Mouse (Mus musculus): ENCODE data around the gene Coro6. TPM values are rescaled to one million over a fixed set of nuclear protein-coding genes. Genes with fewer than 3 reads are reported as not detected.

The Coro6 gene
- polyA plus RNA-seq, 1 experiment from 2014 or later, result 1.5 TPM

DNA sequence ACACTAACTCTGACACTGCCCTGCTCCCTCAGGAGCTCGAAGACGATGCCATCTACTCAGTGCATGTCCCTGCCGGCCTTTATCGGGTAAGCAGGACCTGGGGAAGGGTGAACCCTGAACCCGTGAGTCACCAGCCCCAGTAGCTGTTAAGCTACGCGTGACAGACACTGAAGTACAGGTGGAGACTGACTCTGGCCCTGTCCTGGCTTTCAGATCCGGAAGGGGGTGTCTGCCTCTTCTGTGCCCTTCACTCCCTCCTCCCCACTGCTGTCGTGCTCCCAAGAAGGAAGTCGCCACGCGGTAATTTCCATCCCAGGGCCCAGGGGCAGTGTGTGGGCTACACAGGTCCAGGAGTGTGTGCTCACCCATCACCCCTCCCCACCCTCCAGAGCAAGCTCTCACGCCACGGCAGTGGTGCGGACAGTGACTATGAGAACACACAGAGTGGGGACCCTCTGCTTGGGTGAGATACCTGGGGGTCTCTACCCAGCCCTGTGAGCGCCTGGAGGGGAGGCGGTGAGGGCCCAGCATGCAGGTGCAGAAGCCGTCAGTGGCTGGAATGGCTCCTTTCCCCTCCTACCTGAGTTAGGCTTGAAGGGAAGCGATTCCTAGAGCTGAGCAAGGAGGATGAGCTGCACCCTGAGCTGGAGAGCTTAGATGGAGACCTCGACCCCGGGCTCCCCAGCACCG lies 43.2 kb downstream of the Coro6 start:
- Histone ChIP-seq H3K9ac (replicated peaks) (no peak overlapping the region), H3K4me2 (no peak overlapping the region), H3K27ac (replicated peaks) (no peak overlapping the region), H3K27me3 (replicated peaks) (no peaks in the 10 kb centered on the region), H3K36me3 (peaks cover 63% of the 10 kb centered on the region), H3K4me3 (replicated peaks) (no peak overlapping the region), H3K9me3 (replicated peaks) (no peaks in the 10 kb centered on the region), H3K4me1 (peaks cover 18% of the 10 kb centered on the region)
- ATAC-seq (ENCODE audit: low FRiP score), result no peak
- WGBS, result 92% methylated on average over 22 of the region's 22 CpGs

DNA sequence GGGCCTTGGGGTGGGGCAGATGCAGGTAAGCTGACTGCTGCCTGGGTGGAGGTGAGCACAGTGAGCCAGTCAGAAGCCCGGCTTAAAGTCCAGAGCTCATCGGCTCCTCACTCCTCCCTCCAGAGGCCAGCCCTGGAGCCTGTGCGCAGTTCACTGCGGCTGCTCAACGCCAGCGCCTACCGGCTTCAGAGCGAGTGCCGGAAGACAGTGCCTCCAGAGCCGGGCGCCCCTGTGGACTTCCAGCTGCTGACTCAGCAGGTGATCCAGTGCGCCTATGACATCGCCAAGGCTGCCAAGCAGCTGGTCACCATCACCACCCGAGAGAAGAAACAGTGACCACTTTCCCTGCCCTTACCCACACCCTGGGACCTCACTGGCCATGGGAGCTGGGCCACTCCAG lies 44.1 kb downstream of the Coro6 start:
- ATAC-seq (ENCODE audit: low FRiP score), result no peak

DNA sequence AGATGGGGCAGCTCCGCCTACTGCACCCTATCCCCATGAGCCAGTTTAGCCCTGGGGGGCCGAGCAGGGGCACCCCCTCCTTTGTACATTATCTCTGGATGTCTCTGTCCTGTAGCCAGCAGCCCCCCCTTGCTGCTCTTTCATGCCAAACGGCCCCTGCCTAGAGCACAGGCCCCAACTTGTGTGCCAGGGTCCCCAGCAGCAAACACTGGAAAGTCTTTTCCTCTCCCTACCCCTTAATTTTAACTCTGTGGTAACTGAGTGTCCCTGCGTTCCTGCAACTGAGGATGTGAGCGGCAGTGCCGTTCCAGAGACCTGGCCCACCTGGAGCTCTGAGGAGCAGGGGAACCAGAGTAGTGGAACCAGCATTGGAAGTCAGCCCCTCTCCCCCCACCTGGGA lies 44.7 kb downstream of the Coro6 start:
- peaks cover 9% of the 10 kb centered on the region for H3K4me1 ChIP-seq
- no peaks in the 10 kb centered on the region for H3K9me3 ChIP-seq (replicated peaks)
- no peaks in the 10 kb centered on the region for H3K27me3 ChIP-seq (replicated peaks)
- no peak overlapping the region for H3K4me3 ChIP-seq (replicated peaks)
- peaks cover 54% of the 10 kb centered on the region for H3K36me3 ChIP-seq
- no peak overlapping the region for H3K9ac ChIP-seq (replicated peaks)
- WGBS, result 85% methylated on average over 6 of the region's 6 CpGs
- no peak overlapping the region for H3K27ac ChIP-seq (replicated peaks)
- ATAC-seq (ENCODE audit: low FRiP score), result no peak
- H3K4me2 ChIP-seq, result no peak overlapping the region

More for the DNA sequence above, 44.1 kb downstream of the Coro6 start:
- Histone ChIP-seq H3K9ac (replicated peaks) (no peak overlapping the region), H3K27me3 (replicated peaks) (no peaks in the 10 kb centered on the region), H3K4me2 (no peak overlapping the region), H3K4me1 (peaks cover 10% of the 10 kb centered on the region), H3K36me3 (peaks cover 56% of the 10 kb centered on the region), H3K4me3 (replicated peaks) (no peak overlapping the region), H3K27ac (replicated peaks) (no peak overlapping the region), H3K9me3 (replicated peaks) (no peaks in the 10 kb centered on the region)
- WGBS, result 90% methylated on average over 14 of the region's 14 CpGs

DNA sequence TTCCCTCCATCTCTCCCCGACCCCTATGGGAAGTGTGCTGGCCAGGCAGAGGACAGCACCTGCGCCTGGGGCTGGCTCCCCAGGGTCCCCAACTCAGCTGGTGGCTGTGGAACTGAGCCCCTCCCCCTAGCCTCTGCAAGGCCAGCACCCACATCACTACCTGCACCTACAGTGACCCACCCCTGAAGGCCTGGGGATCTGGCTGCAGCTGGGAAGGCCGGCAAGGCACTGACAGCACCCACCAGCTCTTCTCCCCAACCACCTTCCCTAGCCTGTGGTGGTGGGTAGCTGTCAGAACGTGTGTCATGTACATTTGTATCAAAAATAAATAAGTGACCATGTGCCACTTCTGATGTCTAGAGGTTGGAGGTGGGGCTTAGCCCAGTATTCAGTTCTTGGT lies 45.2 kb downstream of the Coro6 start:
- Histone ChIP-seq H3K4me3 (replicated peaks) (no peak overlapping the region), H3K9ac (replicated peaks) (no peak overlapping the region), H3K36me3 (peaks cover 49% of the 10 kb centered on the region), H3K9me3 (replicated peaks) (no peaks in the 10 kb centered on the region), H3K4me1 (peaks cover 12% of the 10 kb centered on the region), H3K27ac (replicated peaks) (no peak overlapping the region), H3K27me3 (replicated peaks) (no peaks in the 10 kb centered on the region), H3K4me2 (no peak overlapping the region)
- ATAC-seq (ENCODE audit: low FRiP score), result no peak
- WGBS, result 74% methylated on average over 4 of the region's 4 CpGs

DNA sequence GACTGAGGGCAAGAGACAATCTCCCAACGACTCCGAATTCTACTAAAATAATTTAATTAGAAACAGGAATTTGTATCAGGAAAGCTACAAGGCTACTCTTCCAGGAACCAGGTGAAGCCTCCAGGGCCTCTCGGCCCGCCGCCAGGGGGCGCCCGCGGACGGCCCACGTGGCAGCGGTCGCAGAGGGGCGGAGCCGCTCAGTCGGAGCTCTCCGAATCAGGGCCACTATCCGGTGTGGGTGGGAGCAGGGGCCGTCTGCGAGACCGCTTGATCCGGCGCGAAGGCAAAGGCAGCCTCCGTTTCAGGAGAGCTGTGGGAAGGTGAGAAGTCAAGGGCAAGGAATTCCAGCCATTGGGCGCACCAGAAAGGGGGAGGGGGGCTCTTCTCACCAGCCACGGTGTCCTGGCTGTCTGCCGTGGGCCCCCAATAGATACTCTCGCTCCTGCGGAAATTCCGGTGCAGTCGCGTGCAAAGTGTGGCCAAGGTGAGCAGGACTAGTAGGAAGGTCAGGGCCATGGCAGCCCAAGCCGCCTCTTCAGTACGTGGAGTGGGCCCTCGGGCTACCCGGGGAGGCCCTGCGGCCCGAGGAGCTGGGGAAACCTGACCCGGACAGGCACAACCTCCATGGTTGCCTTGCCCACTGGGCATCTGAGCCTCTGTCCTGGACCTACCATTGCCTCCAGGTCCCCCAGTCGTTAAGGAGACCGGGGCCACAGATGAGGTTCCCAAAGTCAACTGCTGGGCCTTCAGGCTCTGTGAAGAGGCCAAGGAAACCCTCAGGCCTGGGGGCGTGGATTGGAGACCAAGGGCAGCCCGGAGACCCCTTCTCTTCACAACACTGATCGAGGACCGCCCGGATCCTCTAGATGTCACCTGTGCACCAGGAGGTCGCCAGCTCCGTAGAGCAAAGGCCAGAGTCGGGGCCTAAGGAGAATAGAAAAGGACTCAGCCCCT lies 46.1 kb downstream of the Coro6 start:
- H3K9ac ChIP-seq (replicated peaks), result peak overlapping the region; percentile 30
- ATAC-seq (ENCODE audit: low FRiP score), result peak; percentile 60
- 21% methylated on average over 49 of the region's 49 CpGs for whole genome bisulfite sequencing

DNA sequence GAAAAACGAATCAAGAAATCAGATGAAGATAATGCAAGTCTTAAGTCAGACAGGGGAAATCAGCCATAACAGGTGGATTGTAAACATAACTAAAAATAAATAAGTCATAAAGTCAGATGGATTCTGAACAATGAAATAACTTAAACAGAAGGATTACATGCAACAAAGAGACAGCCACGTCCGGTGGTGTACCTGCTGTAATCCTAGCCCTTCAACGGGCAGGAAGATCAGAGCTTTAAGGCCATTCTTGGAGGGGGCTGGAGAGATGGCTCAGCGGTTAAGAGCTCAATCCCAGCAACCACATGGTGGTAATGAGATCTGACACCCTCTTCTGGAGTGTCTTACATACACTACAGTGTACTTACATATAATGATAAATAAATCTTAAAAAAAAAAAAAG lies 49.1 kb downstream of the Coro6 start:
- Histone ChIP-seq H3K4me2 (no peak overlapping the region), H3K4me3 (replicated peaks) (no peak overlapping the region), H3K27ac (replicated peaks) (no peak overlapping the region), H3K9me3 (replicated peaks) (no peaks in the 10 kb centered on the region), H3K36me3 (peaks cover 12% of the 10 kb centered on the region), H3K9ac (replicated peaks) (no peak overlapping the region), H3K4me1 (peaks cover 47% of the 10 kb centered on the region), H3K27me3 (replicated peaks) (peaks cover 28% of the 10 kb centered on the region)
- ATAC-seq (ENCODE audit: low FRiP score), result no peak
- 91% methylated on average over 5 of the region's 5 CpGs for WGBS

More for the DNA sequence above, 46.1 kb downstream of the Coro6 start:
- Histone ChIP-seq H3K27ac (replicated peaks) (no peak overlapping the region), H3K4me1 (peaks cover 18% of the 10 kb centered on the region), H3K4me2 (peak overlapping the region; percentile 61), H3K4me3 (replicated peaks) (peak overlapping the region; percentile 35), H3K9me3 (replicated peaks) (no peaks in the 10 kb centered on the region), H3K27me3 (replicated peaks) (no peaks in the 10 kb centered on the region; the same call in 1 of the 2 replicates), H3K36me3 (peaks cover 42% of the 10 kb centered on the region)

DNA sequence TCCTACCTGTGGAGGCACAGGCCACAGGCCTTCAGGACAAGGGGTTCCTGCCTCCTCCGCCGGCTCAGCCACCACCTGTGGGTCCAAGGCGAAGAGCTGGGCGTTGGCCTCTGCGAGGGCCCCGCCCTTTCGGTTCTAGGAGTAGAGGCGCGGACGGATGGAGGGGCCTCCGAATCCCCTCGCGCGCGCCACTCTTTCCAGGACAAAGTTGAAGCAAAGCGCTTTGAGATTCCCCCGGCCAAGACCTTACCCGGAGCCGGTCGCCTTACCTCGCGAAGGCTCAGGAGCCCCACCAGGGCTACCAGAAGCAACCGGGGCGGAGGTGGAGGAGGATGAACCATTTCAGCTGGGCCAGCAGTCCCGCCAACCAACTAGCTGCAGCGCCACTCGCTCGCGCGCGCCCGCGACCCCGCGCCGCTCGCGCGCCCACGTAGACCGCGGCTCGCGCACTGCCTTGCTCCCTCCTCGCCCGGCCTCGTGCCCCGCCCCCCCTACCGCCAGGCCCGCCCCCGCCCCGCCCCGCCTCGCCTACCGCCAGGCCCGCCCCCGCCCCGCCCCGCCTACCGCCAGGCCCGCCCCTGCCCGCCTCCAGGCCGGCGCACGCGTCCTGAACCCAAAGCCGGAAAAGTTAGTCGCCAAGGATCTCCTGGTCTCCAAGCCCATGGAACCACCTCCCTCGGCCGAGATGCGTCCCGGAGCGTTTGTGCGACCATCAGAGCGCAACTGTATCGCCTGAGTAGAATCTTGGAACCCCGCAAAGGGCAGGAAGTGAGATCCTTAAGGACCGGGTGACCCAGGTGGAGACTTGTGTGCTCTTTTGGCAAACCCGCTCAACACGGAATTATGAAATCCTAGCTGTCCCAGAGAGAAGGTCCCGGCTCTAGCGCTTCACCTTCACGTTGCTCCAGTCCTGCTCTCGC lies 50.9 kb downstream of the Coro6 start:
- under 1% methylated on average over 82 of the region's 84 CpGs for WGBS
- Histone ChIP-seq H3K4me3 (replicated peaks) (peak overlapping the region; percentile 63), H3K4me2 (peak overlapping the region; percentile 98), H3K9me3 (replicated peaks) (no peaks in the 10 kb centered on the region), H3K27ac (replicated peaks) (peak overlapping the region; percentile 37), H3K4me1 (peaks cover 45% of the 10 kb centered on the region), H3K9ac (replicated peaks) (peak overlapping the region; percentile 65), H3K27me3 (replicated peaks) (peaks cover 38% of the 10 kb centered on the region), H3K36me3 (no peaks in the 10 kb centered on the region)
- ATAC-seq (ENCODE audit: low FRiP score), result peak; percentile 76

GRCm38 (mm10) chr11:77513811-77514170 lies 51.6 kb downstream of the Coro6 start:
- peaks cover 38% of the 10 kb centered on the region for H3K4me1 ChIP-seq
- 8% methylated on average over 10 of the region's 10 CpGs for WGBS

DNA sequence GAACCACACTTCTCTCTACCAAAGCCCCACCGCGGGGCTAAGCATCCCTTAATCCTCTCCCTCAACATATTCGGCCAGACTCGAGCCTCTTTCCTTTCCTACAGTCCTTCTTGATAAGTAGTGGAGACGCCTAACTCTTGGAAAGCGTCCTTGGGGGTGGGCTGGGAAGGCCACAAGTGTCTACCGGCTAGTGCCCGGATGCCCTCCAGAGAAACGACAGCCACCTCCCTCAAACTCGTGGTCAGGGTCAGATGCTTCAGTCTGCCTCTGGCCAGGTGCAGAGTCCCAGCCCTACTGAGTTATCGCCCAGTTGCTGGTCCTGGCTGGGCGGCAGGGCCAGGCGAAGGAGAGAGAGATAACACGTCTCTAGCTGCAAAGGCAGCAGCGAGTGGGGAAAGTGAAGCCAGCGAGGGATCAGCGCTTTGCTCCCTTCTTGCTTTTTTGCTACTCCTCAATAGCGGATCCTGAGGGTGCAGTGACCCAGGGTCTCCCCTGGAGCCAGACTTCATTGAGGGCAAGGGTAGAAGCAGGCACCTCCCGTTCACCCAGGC lies 52.1 kb downstream of the Coro6 start:
- H3K4me1 ChIP-seq, result peaks cover 38% of the 10 kb centered on the region
- peak overlapping the region; percentile 28; the same call in 1 of the 2 replicates for H3K27ac ChIP-seq (replicated peaks)
- peak; percentile 12; the same call in 1 of the 2 replicates for ATAC-seq (ENCODE audit: low FRiP score)

More at GRCm38 (mm10) chr11:77513811-77514170, 51.6 kb downstream of the Coro6 start:
- H3K9me3 ChIP-seq (replicated peaks), result no peaks in the 10 kb centered on the region
- H3K27ac ChIP-seq (replicated peaks), result no peak overlapping the region; the same call in 1 of the 2 replicates
- peak overlapping the region; percentile 43; the same call in 1 of the 2 replicates for H3K9ac ChIP-seq (replicated peaks)
- H3K36me3 ChIP-seq, result no peaks in the 10 kb centered on the region
- H3K4me3 ChIP-seq (replicated peaks), result peak overlapping the region; percentile 63
- no peak for ATAC-seq (ENCODE audit: low FRiP score)
- peaks cover 38% of the 10 kb centered on the region for H3K27me3 ChIP-seq (replicated peaks)
- peak overlapping the region; percentile 98 for H3K4me2 ChIP-seq

DNA sequence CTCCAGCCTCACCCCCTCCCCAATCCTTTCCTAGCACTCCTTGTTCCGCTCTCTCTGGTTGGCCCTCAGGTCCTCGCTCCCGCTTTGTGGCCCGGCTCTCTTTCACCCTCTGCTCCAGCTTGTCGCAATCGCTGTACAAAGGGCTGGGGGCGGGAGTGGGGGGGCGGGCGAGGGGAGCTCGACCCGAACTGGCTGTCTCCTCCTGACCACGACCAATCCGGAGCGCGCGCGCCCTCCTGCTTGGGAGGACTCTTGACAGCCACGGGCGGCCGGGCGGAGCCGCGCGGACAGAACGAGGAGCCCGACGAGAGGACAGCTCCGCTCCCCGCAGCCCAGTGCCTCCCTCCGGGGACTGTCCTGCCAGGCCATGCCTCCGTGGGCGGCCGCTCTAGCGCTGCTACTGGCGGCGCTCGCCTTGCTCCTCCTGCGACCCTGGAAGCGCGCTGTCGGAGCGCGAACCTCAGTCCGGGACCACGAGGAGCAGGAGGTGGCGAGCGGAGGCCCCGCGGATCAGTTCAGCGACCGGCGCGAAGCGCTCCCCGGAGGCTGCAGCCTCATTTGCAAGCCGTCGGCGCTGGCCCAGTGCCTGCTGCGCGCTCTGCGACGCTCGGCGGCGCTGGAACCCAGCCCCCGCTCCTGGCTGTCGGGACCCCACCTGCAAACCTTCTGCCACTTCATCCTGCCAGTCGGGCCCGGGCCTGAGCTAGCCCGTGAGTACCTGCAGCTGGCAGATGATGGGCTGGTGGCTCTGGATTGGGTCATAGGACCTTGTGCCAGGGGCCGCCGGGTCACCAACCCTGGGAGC lies 52.8 kb downstream of the Coro6 start, which contains the start of gene Abhd15:
Abhd15 (plus strand) TSS at position 290 of the 805 bp plus-strand sequence.
- Histone ChIP-seq H3K9me3 (replicated peaks) (no peaks in the 10 kb centered on the region), H3K27me3 (replicated peaks) (peaks cover 38% of the 10 kb centered on the region), H3K4me2 (peak within 1 kb of the TSS; percentile 98), H3K4me1 (peaks cover 38% of the 10 kb centered on the region), H3K27ac (replicated peaks) (peak within 1 kb of the TSS; percentile 28; the same call in 1 of the 2 replicates), H3K36me3 (no peaks in the 10 kb centered on the region), H3K4me3 (replicated peaks) (peak within 1 kb of the TSS; percentile 63), H3K9ac (replicated peaks) (peak within 1 kb of the TSS; percentile 53)
- ATAC-seq (ENCODE audit: low FRiP score), result peak; percentile 54
- WGBS, result under 1% methylated on average over 72 of the region's 72 CpGs

More for the DNA sequence above, 52.1 kb downstream of the Coro6 start:
- Histone ChIP-seq H3K4me3 (replicated peaks) (peak overlapping the region; percentile 53), H3K9ac (replicated peaks) (peak overlapping the region; percentile 53; the same call in 1 of the 2 replicates), H3K4me2 (peak overlapping the region; percentile 98), H3K36me3 (no peaks in the 10 kb centered on the region), H3K9me3 (replicated peaks) (no peaks in the 10 kb centered on the region), H3K27me3 (replicated peaks) (peaks cover 38% of the 10 kb centered on the region)
- 9% methylated on average over 19 of the region's 19 CpGs for WGBS

All from neural tube, embryonic 15.5 days (tissue).